Mouse (Mus musculus) embryonic facial prominence, embryonic 14.5 days (tissue): ENCODE data around the gene Ccdc155. TPM values are rescaled to one million over a fixed set of nuclear protein-coding genes. Genes with fewer than 3 reads are reported as not detected.

Experiments
- ATAC-seq: fragments of 200-750 bp; cut with Nextera tagmentation; 2 replicates; pipeline ENCODE4 v1.8.0; 2017; ENCODE audit warnings: low read depth, moderate number of reproducible peaks, moderate TSS enrichment
- DNase-seq: peaks from one replicate; pipeline ENCODE4 v3.0.0-alpha.2; 2015; ENCODE audit warnings: low spot score
- H3K27ac ChIP-seq: fragments of 300-500 bp; sonication (generic); replicated peaks from 2 replicates; pipeline ENCODE4 v1.5.1; 2014; ENCODE audit warnings: low read depth, mild to moderate bottlenecking, low read length, moderate library complexity
- H3K27me3 ChIP-seq: fragments of 300-500 bp; sonication (generic); replicated peaks from 2 replicates; pipeline ENCODE4 v1.6.1; 2014; ENCODE audit warnings: low read length; ENCODE audit not compliant: control insufficient read depth, insufficient read depth
- H3K36me3 ChIP-seq: fragments of 300-500 bp; sonication (generic); 2 replicates; pipeline ENCODE4 v1.6.1; 2014; ENCODE audit warnings: low read length, mixed read lengths; ENCODE audit not compliant: control insufficient read depth, insufficient read depth
- H3K4me1 ChIP-seq: fragments of 300-500 bp; sonication (generic); 2 replicates; pipeline ENCODE4 v1.6.1; 2014; ENCODE audit warnings: antibody characterized with exemption, low read length; ENCODE audit not compliant: control insufficient read depth, insufficient read depth
- H3K4me2 ChIP-seq: fragments of 300-500 bp; sonication (generic); 2 replicates; pipeline ENCODE4 v1.6.1; 2014; ENCODE audit warnings: low read depth, mild to moderate bottlenecking, low read length, moderate library complexity, mixed read lengths
- H3K4me3 ChIP-seq: fragments of 300-500 bp; sonication (generic); 2 replicates; pipeline ENCODE4 v1.5.1; 2014; ENCODE audit warnings: low read depth, mild to moderate bottlenecking, low read length
- H3K9ac ChIP-seq: fragments of 300-500 bp; sonication (generic); 2 replicates; pipeline ENCODE4 v1.6.1; 2014; ENCODE audit warnings: low read depth, mild to moderate bottlenecking, low read length, moderate library complexity, mixed read lengths
- H3K9me3 ChIP-seq: fragments of 300-500 bp; sonication (generic); 2 replicates; pipeline ENCODE4 v1.6.1; 2016; ENCODE audit warnings: low read length; ENCODE audit not compliant: control insufficient read depth
- WGBS: fragments of 180-500 bp; shearing (Covaris S2); extraction: QIAGEN DNeasy Blood & Tissue Kit; methylation state at CpG from one replicate; pipeline ENCODE4 v1.1.7; 2014; 5-methylcytosine and 5-hydroxymethylcytosine counted together
- polyA plus RNA-seq: library from polyadenylated mRNA; unstranded; fragments of >200 nt; fragmentation: Nextera tagmentation; extraction: Ambion mirVana; gene quantifications from 2 replicates; pipeline ENCODE4 v1.2.1, GENCODE M21; 2014

The Ccdc155 gene
- polyA plus RNA-seq, 1 experiment from 2014 or later, result 1.5 TPM

DNA sequence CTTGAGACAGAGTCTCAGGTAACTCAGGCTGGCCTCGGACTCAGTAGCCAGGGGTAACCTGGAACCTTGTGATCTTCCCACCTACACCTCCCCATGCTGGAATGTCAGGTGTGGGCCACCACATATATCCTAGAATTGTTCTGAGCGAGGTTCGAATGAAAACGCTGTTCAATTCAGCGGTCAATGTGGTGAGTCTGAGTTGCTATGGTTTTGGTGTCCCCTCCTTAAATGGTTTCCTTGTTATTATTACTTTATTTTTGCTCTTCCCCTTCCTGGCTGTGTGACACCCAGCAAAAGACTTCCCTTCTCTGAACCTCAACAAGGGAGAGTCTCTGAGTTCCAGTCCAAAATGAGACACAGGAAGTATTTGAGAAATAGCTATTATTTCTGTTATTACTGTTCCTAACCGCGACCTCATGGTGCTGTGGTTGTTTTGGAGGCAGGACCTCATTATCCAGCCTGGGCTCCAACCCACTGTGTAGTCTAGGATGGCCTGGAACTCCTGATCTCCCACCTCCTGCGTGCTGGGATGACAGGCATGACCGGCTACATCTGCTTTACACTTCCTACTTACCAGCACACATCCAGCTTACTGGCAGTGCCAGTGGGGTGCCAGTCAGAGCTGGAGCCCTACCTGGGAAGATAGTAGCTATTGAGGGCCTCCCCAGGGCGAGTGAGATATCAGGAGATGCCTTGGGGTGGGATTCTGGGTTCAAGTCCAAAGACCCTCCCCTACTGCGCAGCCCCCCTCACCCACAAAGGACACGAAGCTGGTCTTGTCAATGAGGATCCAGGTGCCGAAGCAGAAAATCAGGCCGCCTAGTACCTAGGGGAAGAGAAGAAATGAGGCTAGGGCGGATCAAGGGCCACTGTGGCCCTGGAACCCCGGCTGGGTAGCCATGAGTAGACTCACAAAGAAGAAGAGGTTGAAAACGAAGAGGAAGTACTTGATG lies 33.3 kb upstream of the Ccdc155 start:
- Histone ChIP-seq H3K4me2 (no peak overlapping the region), H3K36me3 (peaks cover 8% of the 10 kb centered on the region), H3K9ac (no peak overlapping the region), H3K27ac (no peak overlapping the region), H3K4me1 (peaks cover 23% of the 10 kb centered on the region), H3K27me3 (peaks cover 3% of the 10 kb centered on the region; the same call in 1 of the 2 replicates), H3K4me3 (no peak overlapping the region), H3K9me3 (no peaks in the 10 kb centered on the region)
- ATAC-seq (no peak), DNase-seq (no peak)
- WGBS, result 74% methylated on average over 17 of the region's 17 CpGs

DNA sequence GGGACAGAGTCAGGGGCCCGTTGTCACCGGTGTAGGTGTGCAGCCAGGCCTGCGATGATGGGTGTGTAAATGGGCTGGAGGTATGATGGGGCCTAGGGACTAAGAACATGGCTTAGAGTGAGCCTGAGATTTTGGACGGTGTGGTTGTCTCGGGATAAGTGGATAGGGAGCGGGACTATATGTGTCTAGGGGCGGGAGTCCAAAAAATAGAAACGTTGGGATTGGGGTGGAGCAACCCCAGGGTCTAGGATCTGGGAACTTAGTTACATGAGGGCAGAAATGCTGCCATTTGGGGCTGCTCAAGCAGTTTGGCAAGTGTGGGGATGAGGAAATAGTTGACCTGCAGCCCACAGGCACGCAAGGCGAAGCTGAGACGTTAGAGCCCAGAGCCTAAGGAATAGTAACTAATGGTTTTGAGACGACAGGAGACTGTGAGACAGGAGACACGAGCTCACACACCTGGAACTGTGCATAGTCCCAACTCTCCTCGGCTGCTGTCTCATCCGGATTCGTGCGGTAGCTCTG lies 31.0 kb upstream of the Ccdc155 start:
- DNase-seq, result no peak
- peak overlapping the region; percentile 55 for H3K9ac ChIP-seq
- WGBS, result 26% methylated on average over 17 of the region's 17 CpGs
- peak; percentile 5; the same call in 1 of the 2 replicates for ATAC-seq
- peak overlapping the region; percentile 67; the same call in 1 of the 2 replicates for H3K27ac ChIP-seq
- H3K27me3 ChIP-seq, result peaks cover 3% of the 10 kb centered on the region; the same call in 1 of the 2 replicates
- peaks cover 18% of the 10 kb centered on the region for H3K4me1 ChIP-seq
- H3K4me2 ChIP-seq, result peak overlapping the region; percentile 53
- H3K4me3 ChIP-seq, result peak overlapping the region; percentile 29
- H3K9me3 ChIP-seq, result no peaks in the 10 kb centered on the region
- peaks cover 31% of the 10 kb centered on the region for H3K36me3 ChIP-seq

- H3K4me1 ChIP-seq, result peaks cover 15% of the 10 kb centered on the region; the same call in 1 of the 2 replicates
- H3K4me3 ChIP-seq, result peak overlapping the region; percentile 29
- H3K36me3 ChIP-seq, result peaks cover 32% of the 10 kb centered on the region
- H3K9ac ChIP-seq, result peak overlapping the region; percentile 55
- peak; percentile 87 for DNase-seq
- peak overlapping the region; percentile 67 for H3K27ac ChIP-seq
- no peaks in the 10 kb centered on the region for H3K9me3 ChIP-seq
- H3K27me3 ChIP-seq, result peaks cover 3% of the 10 kb centered on the region; the same call in 1 of the 2 replicates
- ATAC-seq, result peak; percentile 85
- H3K4me2 ChIP-seq, result peak overlapping the region; percentile 53
- 5% methylated on average over 21 of the region's 21 CpGs for WGBS
These were observed 30.4 kb upstream of the Ccdc155 start for GRCm38 (mm10) chr7:45234922-45235571.

DNA sequence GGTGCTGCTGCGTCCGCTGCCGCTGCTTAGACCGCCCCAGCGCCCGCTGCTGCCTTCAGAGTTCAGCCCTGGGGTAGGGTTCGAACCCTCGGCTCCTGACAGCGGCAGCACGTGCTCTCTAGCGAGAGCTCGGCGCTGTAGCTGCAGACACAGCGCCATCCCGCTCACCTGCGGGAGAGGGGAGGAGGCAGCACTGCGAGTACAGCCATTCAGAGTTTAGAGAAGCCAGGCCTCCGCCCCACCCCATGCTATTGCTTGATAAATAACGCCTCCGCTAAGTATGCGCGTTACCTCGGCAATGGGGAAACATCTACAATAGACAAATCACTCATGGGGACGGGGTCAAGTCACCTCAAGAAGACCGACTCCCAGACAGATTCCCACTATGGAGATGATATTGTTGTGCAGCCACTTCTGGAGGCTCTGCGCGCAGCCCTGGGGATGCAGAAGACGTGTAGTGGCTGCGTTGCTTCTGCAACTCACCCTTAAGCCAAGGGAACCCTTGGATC lies 29.7 kb upstream of the Ccdc155 start:
- Histone ChIP-seq H3K4me3 (no peak overlapping the region), H3K27me3 (peaks cover 3% of the 10 kb centered on the region; the same call in 1 of the 2 replicates), H3K36me3 (peaks cover 38% of the 10 kb centered on the region), H3K4me1 (peaks cover 15% of the 10 kb centered on the region; the same call in 1 of the 2 replicates), H3K9ac (peak overlapping the region; percentile 40; the same call in 1 of the 2 replicates), H3K4me2 (peak overlapping the region; percentile 53), H3K27ac (peak overlapping the region; percentile 67; the same call in 1 of the 2 replicates), H3K9me3 (no peaks in the 10 kb centered on the region)
- ATAC-seq (no peak; the same call in 1 of the 2 replicates), DNase-seq (peak; percentile 55)
- 14% methylated on average over 19 of the region's 29 CpGs for WGBS

DNA sequence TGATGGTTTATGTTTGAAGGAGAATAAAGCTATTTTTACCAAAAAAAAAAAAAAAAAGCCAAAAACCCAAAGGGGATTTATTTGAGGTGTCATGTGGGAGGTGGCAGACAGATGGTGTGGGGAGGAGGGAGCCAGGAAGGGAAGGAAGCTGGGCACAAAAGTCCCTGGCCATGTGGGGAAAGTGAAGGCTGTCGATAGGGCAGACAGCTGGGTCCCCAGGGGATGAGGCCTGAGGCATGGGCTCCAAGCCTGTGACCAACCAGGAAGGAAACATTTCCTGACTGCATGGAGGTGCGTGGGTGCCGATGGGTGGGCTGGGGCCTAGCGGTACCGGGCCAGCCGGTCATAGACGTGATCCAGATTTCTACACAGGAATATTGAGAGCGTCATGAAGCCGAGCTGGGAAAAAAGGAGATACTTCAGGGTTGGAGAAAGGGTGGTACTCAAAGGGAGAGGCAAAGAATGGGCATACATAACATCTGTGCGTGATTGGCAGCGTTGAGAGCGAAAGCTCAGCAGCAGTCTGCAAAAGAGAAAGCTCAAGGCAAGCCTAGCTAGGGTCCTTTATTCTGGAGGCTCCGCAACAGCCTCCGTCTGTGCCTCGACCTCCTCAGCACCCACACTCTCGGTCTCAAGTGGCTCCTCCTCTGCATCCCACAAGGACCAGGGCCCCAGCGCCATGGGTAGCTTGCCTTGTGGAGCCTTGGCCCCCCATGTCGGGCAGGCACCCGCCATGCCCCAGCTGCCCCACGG lies 29.1 kb upstream of the Ccdc155 start:
- Histone ChIP-seq H3K4me3 (no peak overlapping the region), H3K9me3 (no peaks in the 10 kb centered on the region), H3K27ac (peak overlapping the region; percentile 35; the same call in 1 of the 2 replicates), H3K36me3 (peaks cover 44% of the 10 kb centered on the region), H3K4me2 (peak overlapping the region; percentile 53), H3K9ac (peak overlapping the region; percentile 40; the same call in 1 of the 2 replicates), H3K27me3 (peaks cover 3% of the 10 kb centered on the region; the same call in 1 of the 2 replicates), H3K4me1 (peaks cover 15% of the 10 kb centered on the region; the same call in 1 of the 2 replicates)
- DNase-seq (peak; percentile 45), ATAC-seq (0 out of 2 replicates have a peak, but pooled peaks have one; percentile 7)
- WGBS, result 29% methylated on average over 17 of the region's 20 CpGs

- H3K27me3 ChIP-seq, result peaks cover 3% of the 10 kb centered on the region; the same call in 1 of the 2 replicates
- ATAC-seq, result no peak
- no peak overlapping the region for H3K9ac ChIP-seq
- H3K4me1 ChIP-seq, result peaks cover 15% of the 10 kb centered on the region; the same call in 1 of the 2 replicates
- 65% methylated on average over 13 of the region's 13 CpGs for WGBS
- H3K4me3 ChIP-seq, result no peak overlapping the region
- H3K36me3 ChIP-seq, result peaks cover 53% of the 10 kb centered on the region
- no peak overlapping the region for H3K27ac ChIP-seq
- DNase-seq, result no peak
- H3K4me2 ChIP-seq, result no peak overlapping the region
- H3K9me3 ChIP-seq, result no peaks in the 10 kb centered on the region
These were observed 28.2 kb upstream of the Ccdc155 start for GRCm38 (mm10) chr7:45232716-45233465.

GRCm38 (mm10) chr7:45231941-45232340 lies 27.2 kb upstream of the Ccdc155 start:
- no peak overlapping the region for H3K27ac ChIP-seq
- no peak overlapping the region for H3K4me3 ChIP-seq
- peaks cover 60% of the 10 kb centered on the region for H3K36me3 ChIP-seq
- DNase-seq, result no peak
- whole genome bisulfite sequencing, result 85% methylated on average over 11 of the region's 11 CpGs
- H3K27me3 ChIP-seq, result peaks cover 3% of the 10 kb centered on the region; the same call in 1 of the 2 replicates
- ATAC-seq, result no peak
- peaks cover 15% of the 10 kb centered on the region; the same call in 1 of the 2 replicates for H3K4me1 ChIP-seq
- no peak overlapping the region for H3K9ac ChIP-seq
- H3K4me2 ChIP-seq, result no peak overlapping the region
- H3K9me3 ChIP-seq, result no peaks in the 10 kb centered on the region
